Mouse (Mus musculus): Measurements from ENCODE around the gene Gm20855. TPM values are rescaled to one million over a fixed set of nuclear protein-coding genes. Genes with fewer than 3 reads are reported as not detected.
"Not testable (repeated sequence)": the region's sequence is repeated elsewhere in the genome, so short reads cannot be mapped to it uniquely, and the experiment has no call there.

The Gm20855 gene
- polyA plus RNA-seq (2015; fragmentation: Nextera tagmentation; extraction: Ambion mirVana): not detected in 2 replicates

GRCm38 (mm10) chrY:35131733-35132132 lies at the start of gene Gm20855:
TSS of gene Gm20855 (minus strand) at chrY:35131833.
- H3K9me3 ChIP-seq (replicated peaks; ENCODE audit: low read length); H3K27ac ChIP-seq; H3K9ac ChIP-seq (ENCODE audit: low read depth, low read length); DNase-seq (ENCODE audit: low spot score); H3K4me3 ChIP-seq (replicated peaks; ENCODE audit: low read depth, low read length); ATAC-seq (replicated peaks; ENCODE audit: low FRiP score, low read depth); H3K36me3 ChIP-seq (ENCODE audit: insufficient read depth, low read length); H3K4me1 ChIP-seq (replicated peaks; ENCODE audit: insufficient read depth, low read length); H3K27me3 ChIP-seq (ENCODE audit: insufficient read depth, low read length); H3K4me2 ChIP-seq (ENCODE audit: low read length): not testable (repeated sequence)
- WGBS: no CpG with 5 or more reads among the region's 6 CpGs
